In the genomic region with DNA sequence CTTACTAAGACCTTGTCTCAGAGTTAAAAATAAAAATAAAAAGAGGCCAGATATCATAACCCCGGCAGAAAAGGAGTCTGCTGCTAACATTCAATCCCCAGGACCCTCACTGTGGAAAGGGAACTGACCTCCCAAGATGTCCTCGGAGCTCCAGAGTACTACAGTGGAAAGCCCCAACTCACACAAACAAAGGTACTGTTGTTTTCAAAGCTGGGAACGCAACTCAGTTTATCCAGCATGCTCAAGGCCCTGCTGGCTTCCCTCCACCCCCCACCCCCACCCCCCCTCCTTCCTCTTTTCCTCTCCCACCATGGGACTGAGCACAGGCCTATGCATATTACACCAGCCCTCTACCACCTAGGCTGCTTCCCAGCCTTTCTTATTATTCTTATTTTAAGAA, we compare ENCODE assay signal across 17 mouse cellular contexts.
"Had no signal": no experiment of that assay in that cellular context is flagged by ENCODE, and none has a peak within 500 bp of the region (broad histone marks: within the 10 kb centered on the region; RNA-seq: fewer than 3 reads in every experiment).

No protein-coding gene starts in this region.

- ATAC-seq: lung, postnatal 0 days had no signal

- DNase-seq: kidney, adult 11 months; kidney, adult 9 months; kidney, postnatal 36 days; lung, adult 2 months; lung, postnatal 36 days; midbrain, embryonic 14.5 days; right cerebral cortex, postnatal 14 days; thymus, adult 2 months; thymus, postnatal 4 days had no signal

- H3K4me2 ChIP-seq: limb, embryonic 13.5 days; neural tube, embryonic 15.5 days; stomach, embryonic 15.5 days had no signal

- H3K9ac ChIP-seq: limb, embryonic 13.5 days; liver, embryonic 14.5 days; neural tube, embryonic 15.5 days; stomach, embryonic 15.5 days had no signal

- H3K4me3 ChIP-seq: limb, embryonic 13.5 days; midbrain, embryonic 10.5 days; myocyte; neural tube, embryonic 15.5 days; stomach, embryonic 15.5 days had no signal

- H3K27me3 ChIP-seq: limb, embryonic 13.5 days; neural tube, embryonic 15.5 days; stomach, embryonic 15.5 days had no signal

- H3K36me3 ChIP-seq: limb, embryonic 13.5 days; midbrain, embryonic 10.5 days; neural tube, embryonic 15.5 days; stomach, embryonic 15.5 days had no signal

- H3K9me3 ChIP-seq: limb, embryonic 13.5 days; midbrain, embryonic 10.5 days; neural tube, embryonic 15.5 days; stomach, embryonic 15.5 days had no signal

- H3K27ac ChIP-seq: kidney, postnatal 0 days; liver, embryonic 14.5 days; neural tube, embryonic 15.5 days; stomach, embryonic 15.5 days had no signal
